Mouse (Mus musculus): ENCODE measurements at regions not wholly inside any gene's neighbourhood (a gene's known extent, or its start where the extent isn't known, plus 50 kb on each side); places are given as distances from the start of the nearest gene placed in this dataset.

DNA sequence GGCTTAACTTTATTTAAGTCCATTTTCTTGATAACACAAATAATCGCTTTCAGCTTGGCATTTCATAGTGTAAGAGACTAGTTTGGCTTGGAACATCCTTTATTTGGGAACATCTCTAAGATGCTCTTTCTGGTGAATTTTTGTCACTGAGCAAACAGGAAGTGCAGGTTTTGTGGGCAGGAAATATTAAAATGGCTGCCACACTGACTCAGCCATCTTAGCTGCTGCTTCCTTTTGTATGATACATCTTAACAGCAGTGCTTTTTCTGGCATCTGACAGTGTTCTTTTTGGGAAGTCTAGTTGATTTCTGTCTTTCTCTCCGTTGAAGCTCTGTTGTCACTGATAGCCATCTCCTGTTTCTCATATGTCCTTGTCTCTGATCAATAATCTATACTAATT lies 329.4 kb upstream of the Tet2 start:
- no peak for DNase-seq (ENCODE audit: low read depth)

DNA sequence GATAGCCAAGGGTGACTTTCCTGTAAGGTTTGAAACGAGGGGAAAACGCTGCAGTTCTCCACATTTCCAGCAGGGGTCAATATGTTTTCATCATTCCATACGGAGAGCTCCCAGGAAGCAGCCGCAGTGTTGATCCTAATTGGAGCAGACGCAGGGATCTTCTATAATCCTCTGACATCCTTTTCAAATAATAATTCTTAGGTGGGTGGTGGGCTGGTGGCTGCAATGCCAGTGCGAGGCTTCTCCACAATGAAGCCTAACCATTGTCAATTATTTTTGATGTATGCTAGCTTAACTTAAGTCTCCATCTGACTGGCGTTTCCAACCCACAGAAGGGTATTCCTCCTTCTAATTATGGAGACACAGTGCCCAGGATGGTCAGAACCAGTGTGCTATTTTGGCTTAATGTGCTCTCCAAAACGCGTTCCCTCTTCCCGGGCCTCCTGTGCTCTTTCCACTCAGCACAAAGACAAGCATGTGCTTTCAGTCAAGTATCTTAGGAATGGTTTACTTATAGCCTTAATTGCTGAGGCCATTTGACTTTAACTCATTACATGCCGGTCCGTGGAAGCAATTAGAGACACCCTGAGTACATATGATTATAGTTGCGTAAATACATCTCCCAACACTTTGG lies 331.6 kb upstream of the Tet2 start:
- peak; percentile 10 for DNase-seq (ENCODE audit: low read depth)

DNA sequence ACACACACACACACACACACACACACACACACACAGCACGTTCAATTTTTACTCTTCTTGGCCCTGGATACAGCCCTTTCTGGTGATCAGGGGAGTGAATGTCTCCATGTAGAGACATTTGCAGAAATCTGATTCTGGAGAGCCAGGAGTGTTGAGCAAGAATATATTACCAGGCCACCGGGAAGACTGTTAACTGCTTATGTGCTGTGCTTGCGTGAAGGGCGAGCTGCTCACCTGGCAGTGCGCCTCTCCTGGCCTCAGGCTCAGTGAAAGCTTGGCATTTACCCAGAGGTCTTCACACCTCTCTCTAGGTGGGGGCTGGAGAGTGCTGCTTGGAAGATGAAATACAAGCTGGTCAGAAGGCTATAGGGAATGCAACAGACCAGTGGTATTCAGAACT lies 332.4 kb upstream of the Tet2 start:
- no peak for DNase-seq (ENCODE audit: low read depth)

DNA sequence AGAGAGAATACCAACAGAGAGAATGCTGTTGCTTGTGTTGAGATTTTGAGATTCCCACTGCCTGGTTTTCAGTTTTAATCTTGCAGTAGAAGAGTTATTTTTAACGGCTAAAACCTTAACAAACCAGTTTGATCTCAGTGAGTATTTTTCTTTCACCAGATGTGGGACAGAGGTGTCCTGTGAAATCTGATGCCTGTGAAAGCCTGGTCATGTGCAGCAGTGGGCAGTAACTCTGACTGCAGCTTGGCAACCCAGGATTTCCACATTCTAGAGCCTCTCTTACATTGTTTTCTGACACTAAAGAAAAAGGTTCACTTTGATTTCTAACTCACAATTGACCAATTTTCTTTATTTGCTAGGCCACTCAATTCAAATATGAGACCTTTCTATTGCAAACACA lies 335.7 kb upstream of the Tet2 start:
- no peak for DNase-seq (ENCODE audit: low read depth)

DNA sequence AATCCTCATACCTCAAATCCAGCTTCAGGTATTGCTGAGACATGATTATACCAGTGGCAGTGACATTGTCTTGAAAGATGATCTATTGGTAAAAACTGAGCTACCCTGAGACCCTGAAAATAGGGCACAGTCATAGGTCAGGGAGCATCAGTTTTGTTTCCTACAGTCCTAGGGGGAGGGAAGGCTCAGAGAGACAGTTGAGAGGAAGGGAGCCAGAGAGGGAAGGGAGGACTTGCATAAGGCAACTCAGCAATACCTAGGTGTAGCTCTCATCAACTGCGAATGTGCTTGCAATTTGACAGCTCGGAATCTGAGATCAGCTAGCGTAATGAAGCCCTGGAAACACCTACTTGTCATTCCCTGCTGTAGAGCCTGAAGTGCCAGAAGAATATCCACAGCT lies 334.4 kb upstream of the Cxxc4 start:
- no peak for DNase-seq (ENCODE audit: low read depth)

DNA sequence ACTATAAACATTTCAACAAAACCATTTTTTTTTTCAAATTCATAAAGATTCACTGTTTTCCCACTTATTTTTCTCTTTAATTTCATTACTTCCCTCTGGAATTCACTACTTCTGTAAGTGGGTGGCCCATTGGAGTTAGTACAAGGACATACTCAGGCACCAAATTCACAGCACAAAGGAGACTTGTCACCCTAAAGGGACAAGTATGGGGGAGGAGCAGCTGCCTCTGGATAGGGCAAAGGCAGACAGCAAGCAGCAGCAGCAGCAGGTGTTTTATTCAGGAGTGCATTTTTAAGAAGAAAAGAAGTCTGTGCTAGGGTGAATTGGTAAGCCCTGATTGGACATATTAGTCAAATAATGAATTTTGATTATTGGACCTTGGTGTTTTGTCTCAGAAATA lies 314.1 kb upstream of the Cxxc4 start:
- no peak for DNase-seq (ENCODE audit: low read depth)

DNA sequence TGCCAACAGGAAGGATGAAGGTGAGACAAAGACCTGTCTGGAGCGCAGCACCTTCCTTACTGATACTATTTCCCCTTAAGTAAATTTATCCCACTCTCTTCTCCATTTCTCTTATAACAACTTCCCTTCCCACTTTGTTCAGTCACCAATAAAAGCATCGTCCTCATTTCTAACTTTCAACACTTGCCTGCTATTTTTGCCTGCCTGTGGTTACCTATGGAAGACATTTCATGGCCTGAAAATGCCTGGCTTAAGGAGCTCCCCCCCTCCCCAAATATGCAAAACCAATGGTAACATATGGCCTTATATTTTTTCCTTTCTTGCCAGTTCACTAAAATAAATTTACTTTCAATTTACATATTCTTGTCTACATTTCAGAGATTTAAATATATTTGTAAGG lies 271.0 kb upstream of the Cxxc4 start:
- no peak for DNase-seq (ENCODE audit: low read depth)

DNA sequence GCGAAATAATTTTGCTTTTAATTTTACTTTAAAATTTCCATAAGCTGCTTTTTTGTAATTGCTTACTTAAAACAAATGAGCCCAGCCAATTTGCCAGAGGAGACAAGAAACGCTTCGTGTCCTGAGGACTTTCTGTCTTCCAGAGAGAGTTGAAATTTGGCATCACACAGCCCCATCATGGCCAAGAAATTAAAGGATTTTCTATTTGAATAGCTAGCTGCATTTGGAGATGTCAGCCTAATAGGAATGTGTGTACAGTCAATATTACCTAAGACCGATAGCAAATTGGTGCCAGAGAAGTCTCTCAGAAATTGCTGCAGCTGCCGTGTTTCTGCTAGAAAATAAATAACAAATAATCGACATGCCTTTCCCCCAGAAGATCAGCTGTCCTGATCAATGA lies 268.1 kb upstream of the Cxxc4 start:
- DNase-seq (ENCODE audit: low read depth), result no peak

DNA sequence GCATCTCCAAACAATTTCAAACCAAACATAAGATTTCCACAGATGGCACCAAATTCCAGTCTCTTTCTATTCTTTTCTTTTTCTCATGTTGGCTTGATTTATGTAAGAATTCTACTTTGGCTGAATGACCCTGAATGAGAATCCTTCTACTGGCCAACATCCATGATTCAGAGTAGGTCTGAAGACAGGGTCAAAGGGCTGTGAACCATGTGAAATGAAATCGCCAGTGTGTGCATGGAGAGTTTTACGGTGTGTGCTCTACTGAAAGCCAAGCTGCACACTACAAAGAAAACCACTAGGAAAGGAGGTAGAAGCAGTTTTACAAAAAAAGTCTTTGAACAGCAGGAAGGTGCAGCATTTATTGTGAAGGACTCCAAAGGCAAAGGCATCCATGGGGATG lies 263.5 kb upstream of the Cxxc4 start:
- no peak for DNase-seq (ENCODE audit: low read depth)

DNA sequence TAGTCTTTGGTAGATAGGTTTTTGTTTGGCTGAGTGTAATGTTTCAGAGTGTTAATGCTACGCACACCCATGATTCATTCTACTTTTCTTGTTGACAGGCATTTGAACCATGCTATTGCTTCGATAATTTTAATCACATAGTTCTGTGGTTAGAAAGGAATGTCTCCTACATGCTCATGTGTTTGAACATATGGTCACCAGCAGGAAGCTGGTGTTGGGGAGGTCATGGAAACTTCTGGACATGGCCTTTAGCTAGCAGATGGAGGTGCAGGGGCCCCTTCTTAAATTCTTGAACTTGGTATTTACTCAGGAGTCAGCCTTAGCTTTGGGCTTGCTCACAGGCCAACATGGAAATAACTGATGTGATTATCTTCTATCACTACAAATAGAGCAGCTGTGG lies 248.6 kb upstream of the Cxxc4 start:
- no peak for DNase-seq (ENCODE audit: low read depth)

DNA sequence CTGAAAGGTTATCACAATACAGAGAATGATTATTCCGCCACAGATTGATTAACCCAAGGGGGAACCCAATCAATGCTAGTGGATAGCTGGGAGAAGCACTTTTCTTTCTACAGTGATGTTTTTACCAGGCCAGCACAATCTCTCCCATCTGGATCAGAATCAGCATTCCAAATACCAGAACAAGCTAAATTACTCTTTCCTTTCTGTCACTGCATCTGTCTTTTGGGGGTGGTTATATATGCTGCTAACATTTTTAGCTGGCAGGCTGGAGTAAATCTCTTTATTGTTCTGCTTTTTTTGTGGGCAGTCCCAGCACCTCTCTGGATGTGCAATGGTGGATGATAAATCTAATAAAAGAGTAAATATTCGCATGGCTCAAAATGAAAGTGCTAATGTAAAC lies 242.3 kb upstream of the Cxxc4 start:
- DNase-seq (ENCODE audit: low read depth), result no peak

DNA sequence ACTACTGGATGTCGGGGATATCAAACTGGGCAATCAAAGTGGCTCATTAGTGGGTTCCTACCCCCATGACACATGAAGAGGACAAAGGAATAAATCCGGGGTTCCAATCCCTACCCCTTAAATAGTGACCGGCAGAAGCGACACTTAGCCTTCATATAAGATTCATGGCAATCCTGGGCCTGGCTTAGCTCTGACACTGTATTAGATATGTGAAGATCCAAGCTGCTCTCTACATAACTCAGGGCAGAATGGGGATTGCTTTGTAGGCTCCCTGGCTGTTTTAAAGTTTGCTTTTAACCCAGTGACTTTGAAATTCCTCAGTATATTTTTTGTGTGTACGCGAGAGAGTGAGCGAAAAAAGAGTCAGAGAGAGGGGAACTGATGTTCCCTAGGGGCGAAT lies 236.3 kb upstream of the Cxxc4 start:
- no peak for DNase-seq (ENCODE audit: low read depth)

DNA sequence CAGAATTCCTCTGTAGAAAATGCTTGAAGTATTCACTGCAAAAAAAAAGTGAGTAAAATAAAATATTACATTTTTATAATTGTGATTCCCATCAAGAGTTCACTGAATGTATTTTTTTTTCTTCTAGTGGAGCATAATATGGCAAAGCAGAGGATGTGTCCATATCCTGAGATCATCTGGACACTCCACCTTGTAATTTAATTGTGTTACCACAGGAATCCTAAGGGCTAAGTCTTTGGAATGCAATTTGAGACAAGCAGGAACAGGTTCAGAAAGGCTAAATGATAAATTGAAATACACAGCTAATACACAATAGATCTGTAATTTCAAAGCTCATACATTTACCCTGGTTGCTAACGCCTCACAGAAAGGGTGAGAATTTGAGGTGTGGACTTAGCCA lies 235.7 kb upstream of the Cxxc4 start:
- no peak for DNase-seq (ENCODE audit: low read depth)

DNA sequence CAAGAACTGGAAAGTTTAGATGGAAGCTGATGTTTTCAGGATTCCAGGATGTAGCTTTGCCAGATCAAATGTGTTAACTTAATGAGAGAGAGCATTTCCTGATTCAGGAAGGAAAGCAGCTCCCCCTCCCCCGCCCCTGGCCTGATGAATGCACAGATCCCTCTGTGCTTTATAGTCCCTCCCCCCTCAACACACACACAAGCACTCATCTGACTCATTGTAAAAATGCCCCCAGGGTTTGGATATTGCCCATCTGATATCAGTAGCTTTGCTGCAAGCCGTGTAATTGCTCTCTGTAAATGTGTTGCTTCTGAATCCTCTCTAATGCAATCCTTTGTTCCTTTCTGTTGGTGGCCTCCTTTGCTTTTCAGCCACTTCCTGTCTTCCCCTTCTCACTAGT lies 221.5 kb upstream of the Cxxc4 start:
- DNase-seq (ENCODE audit: low read depth), result no peak

DNA sequence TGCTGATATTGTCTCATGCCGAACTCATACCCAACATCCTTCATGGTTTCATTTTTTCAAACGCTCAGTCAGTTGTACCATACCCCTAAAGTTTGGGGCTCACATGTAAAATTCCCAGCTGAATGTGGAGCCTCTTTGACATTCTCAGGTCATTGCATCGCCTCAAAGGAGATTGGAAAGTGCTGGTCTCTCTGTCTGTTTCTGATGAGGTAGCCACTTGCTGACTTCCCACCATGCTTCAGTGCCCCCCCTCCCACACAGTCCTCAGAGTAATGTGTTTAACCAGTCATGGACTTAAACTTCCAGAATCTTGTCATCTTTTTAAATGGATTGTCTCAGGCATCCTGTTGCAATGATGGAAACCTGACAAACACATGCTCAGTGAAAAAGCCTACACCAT lies 220.9 kb upstream of the Cxxc4 start:
- no peak for DNase-seq (ENCODE audit: low read depth)

DNA sequence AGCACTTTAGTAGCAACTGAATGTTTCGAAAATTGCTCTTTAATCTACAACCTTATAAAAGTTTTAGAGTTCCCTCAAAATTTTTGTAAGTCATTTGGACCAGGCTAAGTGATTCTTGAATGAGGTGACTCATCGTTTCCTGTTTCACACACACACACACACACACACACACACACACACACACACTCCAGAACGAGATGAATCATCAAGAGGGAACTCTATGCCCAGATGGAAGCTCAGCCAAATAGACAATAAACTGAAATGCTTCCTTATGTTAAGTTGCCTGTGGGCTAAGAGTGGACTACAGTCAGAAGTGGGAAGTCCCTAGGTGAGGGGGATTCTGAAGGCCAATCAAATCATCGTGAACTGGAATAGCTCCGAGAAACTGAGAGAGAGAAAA lies 202.4 kb upstream of the Cxxc4 start:
- DNase-seq (ENCODE audit: low read depth), result no peak

DNA sequence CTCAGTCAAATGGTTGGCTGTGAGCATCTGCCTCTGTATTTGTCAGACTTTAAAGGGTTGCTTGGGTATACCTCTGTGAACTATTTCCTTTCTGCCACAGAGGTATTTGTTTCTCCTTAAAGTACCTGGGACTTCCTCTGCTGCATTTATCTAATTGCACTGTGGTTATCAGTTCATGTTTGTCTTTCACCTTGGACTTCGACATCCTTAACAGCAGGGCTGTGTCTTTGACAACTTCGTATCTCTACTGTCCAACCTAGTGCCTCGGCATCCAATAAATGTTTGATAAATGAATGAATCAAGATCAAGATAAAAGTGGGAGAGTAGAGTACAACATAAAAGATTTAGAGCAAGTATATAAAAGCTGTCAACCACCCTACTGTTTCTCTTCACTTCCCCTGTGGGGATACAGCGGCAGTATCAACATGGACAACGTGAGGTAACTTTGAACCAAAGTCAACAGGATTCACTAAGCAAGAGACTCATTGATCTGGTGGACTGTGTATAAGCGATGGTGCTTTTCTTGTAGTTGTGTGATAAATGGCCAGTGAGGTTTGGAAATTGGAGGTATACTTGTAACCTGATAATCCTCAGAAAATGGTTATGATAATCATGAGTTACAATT lies 199.9 kb upstream of the Cxxc4 start:
- DNase-seq (ENCODE audit: low read depth), result no peak

DNA sequence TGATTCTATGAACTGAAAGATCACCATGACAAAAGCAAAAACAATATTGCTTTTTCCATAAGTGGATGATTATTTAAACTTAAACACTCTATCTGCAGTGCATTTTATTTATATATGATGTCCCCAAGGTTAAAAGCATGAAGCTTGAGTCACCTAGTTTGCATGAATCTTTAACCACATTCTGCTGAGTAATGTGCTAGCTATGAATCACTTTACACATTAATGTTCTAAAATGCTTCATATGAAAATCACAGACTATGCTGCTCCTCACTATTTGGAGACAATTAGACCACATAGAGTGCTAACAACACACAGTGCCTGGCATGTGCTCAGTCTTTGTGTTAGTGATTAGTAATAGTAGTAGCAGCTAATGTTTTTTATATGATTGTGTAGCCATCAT lies 185.6 kb upstream of the Cxxc4 start:
- DNase-seq (ENCODE audit: low read depth), result no peak

DNA sequence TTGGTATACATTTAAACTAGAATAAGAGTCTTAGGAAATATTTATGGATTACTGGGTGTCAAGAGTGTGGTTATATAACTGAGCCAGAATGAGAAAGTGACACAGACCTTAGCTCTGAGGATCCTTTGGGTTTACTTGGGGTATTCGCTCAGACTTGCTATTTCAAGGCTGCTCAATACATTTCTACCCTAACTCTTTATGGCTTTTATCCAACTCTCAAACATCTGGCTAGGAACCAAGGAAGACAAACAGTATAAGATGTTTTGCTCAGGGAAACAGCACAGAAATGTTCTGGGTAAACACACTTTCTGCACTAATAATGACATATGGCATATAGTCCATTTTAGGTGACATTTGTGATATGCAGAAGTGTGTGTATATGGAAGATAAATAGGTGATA lies 153.8 kb upstream of the Cxxc4 start:
- no peak for DNase-seq (ENCODE audit: low read depth)

DNA sequence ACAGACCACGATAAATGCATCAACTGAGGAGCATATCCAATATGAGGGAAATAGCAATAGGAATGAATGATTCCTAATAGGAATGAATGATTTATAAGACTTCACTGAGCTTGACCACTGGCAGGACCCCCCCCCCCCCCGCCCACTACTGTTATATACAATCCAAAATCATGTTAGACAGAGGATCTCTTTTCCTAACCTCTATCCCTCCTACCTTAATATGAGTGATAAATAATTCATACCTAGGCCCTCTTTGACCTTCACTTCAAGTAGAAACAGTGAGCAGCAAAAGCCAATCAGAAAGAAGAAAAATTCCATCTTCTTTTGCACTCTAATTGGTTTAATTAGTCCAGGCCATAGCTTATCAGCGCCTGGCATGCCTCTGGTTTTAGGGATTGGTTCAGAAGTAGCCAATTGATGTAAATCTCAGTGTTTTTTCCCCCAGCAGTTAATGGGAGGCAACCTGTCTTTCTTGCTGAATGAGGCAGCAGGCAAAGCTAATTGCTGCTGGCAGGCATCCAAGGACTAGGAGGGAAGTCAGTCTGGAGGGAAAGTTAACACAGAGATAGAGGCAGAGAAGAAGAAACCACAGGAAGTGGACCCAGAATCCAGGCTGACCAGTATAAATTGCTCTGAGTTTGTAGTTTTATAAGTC lies 136.7 kb upstream of the Cxxc4 start:
- DNase-seq (ENCODE audit: low read depth), result no peak

DNA sequence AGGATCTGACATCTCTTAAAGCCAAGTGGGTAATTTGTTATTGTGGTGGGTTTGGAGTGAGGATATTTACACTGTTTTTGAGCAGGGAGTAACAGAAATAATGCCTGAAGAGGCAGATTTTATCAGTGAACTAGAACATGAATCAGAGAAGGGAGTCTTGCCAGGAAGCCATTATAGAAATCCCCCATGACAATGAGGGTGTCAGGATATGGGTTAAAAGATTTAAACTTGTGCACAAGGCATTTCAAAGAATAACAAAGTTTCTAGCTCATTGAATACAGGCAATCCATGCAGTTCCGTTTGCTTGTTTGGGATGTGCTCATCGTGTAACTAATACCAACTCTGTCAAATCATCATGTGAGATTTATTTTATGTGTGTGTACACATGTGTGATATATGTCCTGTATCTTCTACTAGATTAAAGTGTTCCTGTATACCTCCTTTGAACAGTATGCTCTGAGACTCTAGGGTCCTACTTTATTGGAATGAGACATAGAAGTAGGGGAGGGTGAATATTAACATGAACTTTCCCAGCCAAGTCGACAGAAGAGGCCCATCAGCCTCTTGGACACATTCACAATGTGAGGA lies 134.0 kb upstream of the Cxxc4 start:
- DNase-seq (ENCODE audit: low read depth), result no peak

DNA sequence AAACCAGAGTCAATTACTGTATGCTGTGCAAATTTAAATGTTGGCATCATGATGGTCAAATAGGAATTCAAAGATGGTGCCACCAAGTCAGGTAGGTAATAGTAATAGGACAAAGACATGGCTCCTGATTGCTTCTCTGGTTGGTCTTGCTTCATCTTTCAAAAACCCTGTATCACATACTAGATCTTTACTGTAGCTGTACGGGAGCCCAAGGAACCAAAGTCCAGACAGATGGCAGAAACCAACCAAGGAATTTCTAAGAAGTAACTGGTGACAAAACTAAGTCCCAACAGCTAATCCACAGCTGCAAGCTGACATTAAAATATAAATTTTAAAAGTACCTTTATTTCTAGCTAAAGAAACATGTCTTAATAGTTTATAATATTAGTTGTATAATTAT lies 131.7 kb upstream of the Cxxc4 start:
- DNase-seq (ENCODE audit: low read depth), result no peak

DNA sequence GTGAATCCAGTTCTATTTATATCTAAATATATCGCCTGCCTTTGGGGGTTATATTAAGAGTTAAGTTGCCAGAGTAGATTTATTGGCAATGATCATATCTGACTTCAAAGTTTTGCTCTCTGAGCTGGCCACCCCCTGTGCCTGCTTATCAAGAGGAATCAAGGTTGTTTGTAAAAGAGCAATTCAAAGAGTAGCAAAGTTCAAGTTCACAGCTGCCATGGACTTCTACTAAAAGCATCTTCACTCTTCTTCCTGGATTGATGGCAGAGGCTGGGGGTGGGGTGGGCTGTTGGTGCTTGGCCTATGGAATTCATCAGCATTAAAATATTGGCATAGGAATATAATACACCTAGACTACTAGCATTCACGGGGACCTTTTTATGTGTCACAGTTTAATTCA lies 131.2 kb upstream of the Cxxc4 start:
- DNase-seq (ENCODE audit: low read depth), result no peak

DNA sequence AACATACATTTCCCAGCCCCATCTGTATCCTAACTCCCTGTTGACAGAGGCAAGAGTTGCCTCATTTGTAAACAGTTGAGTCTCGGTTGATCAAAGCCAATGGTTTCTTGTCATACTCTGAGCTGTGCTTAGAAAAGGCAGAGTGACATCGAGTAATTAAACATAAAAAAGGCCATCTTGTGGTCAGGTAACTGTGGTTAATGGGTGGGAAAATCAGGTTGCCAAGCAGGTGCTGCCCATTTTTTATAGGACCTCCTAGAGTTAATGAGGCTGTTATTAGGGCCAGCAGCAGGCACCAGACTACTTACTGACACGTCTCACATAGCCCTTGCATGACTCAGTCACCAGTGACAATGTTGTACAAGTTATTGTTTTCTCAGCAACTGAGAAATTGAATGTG lies 130.7 kb upstream of the Cxxc4 start:
- DNase-seq (ENCODE audit: low read depth), result no peak
